Mouse (Mus musculus) left cerebral cortex, postnatal 14 days (tissue): ENCODE measurements at regions not wholly inside any gene's neighbourhood (a gene's known extent, or its start where the extent isn't known, plus 50 kb on each side); places are given as distances from the start of the nearest gene placed in this dataset.

Experiments used
- DNase-seq, 2 experiments: peaks; one replicate each; pipeline ENCODE4 v3.0.0; 2021 to 2022; ENCODE audit warnings: low spot score in 2 of 2, mixed read lengths in 1 of 2
- intact Hi-C: fragments of 180-260 bp; cut with DNase I; formaldehyde crosslinking; loops from one replicate; pipeline ENCODE4 v1.15.1; 2025

DNA sequence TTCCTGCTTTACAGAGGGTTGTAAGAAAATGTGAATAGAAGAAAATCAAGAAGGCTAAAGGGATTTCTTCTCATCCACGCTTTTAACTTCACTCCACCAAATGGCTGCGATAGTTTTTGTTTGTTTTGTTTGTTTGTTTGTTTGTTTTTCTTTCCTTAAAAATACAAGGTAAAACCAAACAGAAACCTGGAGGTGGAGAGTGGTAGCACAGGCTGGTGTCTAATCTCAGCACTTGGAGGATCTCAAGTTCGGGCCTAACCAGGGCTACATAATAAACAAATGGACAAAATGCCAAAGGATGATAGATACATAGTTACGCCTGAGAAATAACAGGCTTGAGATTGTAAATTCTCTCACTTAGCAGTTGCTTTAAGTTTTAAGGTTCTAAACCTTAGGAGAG is 50.8 kb upstream of the Mboat1 start:
- no peak for DNase-seq
- intact Hi-C loops: loop anchor here (2.0 kb wide), 1 partner anchor 101 kb away; no protein-coding TSS in a partner anchor

DNA sequence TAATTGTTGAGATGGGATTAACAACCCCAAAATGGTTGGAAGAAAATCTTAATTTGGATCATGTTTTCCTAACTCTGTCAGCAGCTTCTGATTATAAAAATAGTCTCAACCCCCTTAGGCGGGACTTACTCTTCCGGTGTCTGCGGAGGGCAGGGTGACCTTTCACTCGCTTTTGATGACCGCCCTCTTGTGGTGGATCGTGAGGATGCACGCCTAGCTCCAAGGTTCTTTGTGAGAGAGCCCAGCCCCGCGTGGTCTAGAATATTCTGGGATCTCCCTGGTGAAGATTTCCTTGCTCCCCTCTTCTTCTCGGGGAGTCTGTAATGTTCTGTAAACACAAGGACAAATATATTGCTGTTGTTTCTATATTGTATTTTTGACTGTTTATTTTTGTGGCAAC is 51.3 kb upstream of the Mboat1 start:
- DNase-seq: peak; percentile 84 to 87
- intact Hi-C loops: loop anchor here (2.0 kb wide), 1 partner anchor 100 kb away; no protein-coding TSS in a partner anchor

- intact Hi-C loops: loop anchor here (2.0 to 5.0 kb wide), 2 partner anchors 100 to 227 kb away; partner anchors contain the start of gene Cdkal1
- peak in 1 of 2 experiments; percentile 6 for DNase-seq
Observed at GRCm38 (mm10) chr13:30084386-30084785, 51.9 kb upstream of the Mboat1 start.

GRCm38 (mm10) chr13:30083949-30084348 is 52.3 kb upstream of the Mboat1 start:
- no peak for DNase-seq
- intact Hi-C loops: loop anchor here (2.0 to 5.0 kb wide), 2 partner anchors 99 to 227 kb away; partner anchors contain the start of gene Cdkal1

GRCm38 (mm10) chr13:30082761-30083160 is 53.5 kb upstream of the Mboat1 start:
- intact Hi-C loops: loop anchor here (5.0 kb wide), 1 partner anchor 225 kb away; the partner anchor contains the start of gene Cdkal1
- DNase-seq: no peak

GRCm38 (mm10) chr13:30080705-30081474 is 55.4 kb upstream of the Mboat1 start:
- intact Hi-C loops: loop anchor here (5.0 kb wide), 1 partner anchor 224 kb away; the partner anchor contains the start of gene Cdkal1
- no peak for DNase-seq

DNA sequence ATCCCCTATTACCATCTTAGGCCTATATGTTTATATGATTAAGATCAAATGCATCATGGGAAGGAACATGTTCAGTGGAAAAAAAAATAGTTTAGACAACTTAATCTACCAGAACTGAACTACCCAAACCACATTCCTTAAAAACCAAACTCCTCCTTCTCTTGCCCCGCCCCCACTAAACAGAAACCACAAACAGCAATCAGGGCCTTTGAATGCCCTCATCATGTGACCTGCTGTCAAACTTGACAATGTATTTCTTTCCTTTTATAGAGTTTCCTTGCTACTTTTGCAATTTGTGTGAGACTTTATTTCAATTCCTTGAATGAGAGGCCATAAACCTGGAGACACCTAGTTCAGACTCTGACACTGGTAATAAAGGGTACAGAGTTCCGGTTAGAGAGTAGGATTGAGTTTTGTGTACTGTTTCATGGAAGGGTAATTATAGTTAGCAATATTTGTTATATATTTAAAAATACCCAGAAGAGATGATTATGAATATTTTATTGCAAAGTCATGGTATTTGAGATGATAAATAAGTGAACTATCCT is 61.7 kb upstream of the Mboat1 start:
- intact Hi-C loops: no loop called here
- no peak for DNase-seq

GRCm38 (mm10) chr13:30074069-30074468 is 62.2 kb upstream of the Mboat1 start:
- DNase-seq: no peak
- intact Hi-C loops: no loop called here

GRCm38 (mm10) chr13:30069397-30069796 is 66.9 kb upstream of the Mboat1 start:
- DNase-seq: no peak
- intact Hi-C loops: no loop called here

DNA sequence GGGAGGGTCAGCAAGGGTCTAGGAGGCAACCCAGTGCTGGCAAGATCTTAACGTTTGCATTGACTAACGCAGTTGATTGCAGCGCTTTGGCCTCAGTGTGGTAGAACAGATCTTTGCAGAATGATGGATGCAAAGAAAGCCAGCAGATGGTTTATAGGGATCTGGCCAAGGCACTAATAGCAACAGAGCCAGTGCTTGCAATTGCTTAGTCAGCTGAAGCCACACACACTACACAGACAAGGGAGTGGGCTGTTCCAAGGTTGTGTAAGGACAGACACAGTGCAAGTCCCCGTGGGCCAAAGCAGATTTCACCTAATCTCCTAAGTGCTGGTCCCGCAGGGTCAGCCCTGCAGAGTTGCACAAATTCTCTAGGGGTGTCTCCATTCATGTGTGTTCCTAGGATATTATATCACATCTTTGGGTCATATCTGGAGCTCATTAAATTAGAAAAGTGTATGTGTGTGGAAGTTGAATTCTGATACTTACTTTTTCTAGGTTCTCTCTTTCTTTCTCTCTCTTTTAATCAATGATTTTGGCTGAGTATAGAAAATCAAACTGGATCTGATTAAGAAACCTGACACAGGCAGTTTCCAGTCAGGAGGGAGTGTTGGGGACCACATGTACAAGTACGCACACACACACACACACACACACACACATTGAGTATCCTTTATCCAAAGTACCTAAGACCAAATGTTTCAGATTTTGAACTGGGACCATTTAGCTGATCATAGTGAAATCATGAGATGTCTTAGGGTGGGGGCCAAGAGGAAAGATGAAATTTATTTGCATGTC is 68.5 kb upstream of the Mboat1 start:
- DNase-seq: no peak
- intact Hi-C loops: no loop called here

DNA sequence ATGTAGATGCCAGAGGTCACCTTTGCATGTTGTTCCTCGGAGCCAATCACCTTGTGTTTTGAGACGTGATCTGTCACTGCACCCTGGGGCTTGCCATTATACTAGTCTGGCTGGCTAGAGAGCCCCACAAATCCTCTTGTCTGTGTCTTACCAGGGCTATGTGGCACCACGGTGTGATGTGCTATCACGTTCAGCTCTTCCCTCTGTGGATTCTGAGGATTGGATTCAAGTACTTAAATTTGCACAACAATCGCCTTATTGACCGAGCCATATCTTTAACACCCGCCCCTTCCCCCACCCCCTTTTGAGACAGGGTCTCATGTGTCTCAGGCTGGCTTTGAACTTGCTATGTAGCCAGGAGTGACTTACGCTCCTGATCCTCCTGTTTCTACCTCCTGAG is 70.8 kb upstream of the Mboat1 start:
- intact Hi-C loops: no loop called here

GRCm38 (mm10) chr13:30063741-30064140 is 72.5 kb upstream of the Mboat1 start:
- no peak for DNase-seq
- intact Hi-C loops: no loop called here

More for the DNA sequence above, 70.8 kb upstream of the Mboat1 start:
- DNase-seq: no peak

GRCm38 (mm10) chr13:30062285-30062684 is 74.0 kb upstream of the Mboat1 start:
- intact Hi-C loops: no loop called here
- no peak for DNase-seq

- DNase-seq: no peak
- intact Hi-C loops: no loop called here
Observed at GRCm38 (mm10) chr13:30055141-30055645, 69.3 kb upstream of the E2f3 start.

DNA sequence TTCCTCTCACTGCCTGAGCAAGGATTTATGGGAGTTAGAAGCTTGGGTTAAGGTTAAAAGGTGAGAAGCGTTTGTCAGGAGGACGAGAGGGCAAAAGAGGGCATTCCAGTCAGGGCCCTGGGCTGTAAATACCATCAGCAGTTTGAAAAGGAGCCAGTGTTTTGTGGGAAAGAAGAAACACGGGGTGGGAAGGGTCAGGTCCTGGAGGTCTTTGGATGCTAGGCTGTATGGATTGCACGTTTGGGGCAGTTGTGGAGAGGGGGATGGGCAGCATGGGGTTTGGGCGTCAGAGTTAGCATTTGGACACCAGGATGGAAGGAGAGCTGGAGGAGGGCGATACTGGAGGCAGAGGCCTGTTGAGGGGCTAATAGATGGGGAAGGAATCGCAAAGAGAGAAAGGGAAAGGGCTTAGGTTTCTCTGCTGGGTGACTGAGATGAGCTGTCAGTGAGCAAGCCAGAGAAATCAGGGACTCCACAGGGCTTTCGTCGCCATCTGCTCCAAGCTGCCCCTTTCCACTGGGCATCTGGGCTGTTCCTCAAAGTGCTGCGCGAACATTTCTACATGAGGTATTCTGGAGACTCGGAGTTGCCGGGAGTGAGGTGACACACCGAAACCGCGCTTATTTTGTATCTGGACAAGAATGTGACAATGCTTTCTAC is 66.2 kb upstream of the E2f3 start:
- no peak for DNase-seq
- intact Hi-C loops: no loop called here

DNA sequence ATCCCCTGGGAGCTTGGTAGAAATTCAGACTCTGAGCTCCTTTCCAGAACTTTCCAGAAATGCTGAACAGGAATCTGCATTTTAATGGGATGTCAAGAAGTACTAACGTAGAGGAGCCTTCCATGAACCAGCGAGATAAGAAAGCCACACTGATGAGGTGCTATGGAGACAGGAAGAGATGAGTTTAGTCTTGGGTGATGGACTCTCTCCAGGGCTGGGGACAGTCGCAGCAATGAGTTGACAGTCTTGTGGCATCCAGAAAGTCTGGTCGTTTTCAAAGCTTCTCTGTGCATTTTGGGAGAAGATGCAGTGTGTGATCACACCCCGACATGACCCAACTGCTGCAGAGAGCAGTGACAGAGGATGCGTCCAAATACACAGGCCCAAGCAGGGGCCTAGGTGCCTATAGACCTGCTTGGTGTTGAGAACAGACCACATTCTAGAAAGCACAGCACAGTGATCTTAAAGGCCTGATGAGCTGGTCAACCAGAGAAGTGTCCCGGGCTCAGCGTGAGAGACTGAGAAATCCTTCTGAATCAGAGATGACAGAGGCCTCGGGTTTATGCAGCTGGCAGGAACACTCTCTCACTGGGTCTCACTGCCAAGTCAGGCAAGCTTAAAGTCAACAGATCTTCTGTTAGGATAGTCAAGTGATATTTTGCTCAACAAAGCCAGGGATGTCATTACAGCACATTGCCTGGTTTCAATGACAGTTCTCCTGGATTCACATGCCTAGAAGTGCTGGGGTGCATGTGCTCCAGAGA is 65.1 kb upstream of the E2f3 start:
- no peak for DNase-seq
- intact Hi-C loops: no loop called here

DNA sequence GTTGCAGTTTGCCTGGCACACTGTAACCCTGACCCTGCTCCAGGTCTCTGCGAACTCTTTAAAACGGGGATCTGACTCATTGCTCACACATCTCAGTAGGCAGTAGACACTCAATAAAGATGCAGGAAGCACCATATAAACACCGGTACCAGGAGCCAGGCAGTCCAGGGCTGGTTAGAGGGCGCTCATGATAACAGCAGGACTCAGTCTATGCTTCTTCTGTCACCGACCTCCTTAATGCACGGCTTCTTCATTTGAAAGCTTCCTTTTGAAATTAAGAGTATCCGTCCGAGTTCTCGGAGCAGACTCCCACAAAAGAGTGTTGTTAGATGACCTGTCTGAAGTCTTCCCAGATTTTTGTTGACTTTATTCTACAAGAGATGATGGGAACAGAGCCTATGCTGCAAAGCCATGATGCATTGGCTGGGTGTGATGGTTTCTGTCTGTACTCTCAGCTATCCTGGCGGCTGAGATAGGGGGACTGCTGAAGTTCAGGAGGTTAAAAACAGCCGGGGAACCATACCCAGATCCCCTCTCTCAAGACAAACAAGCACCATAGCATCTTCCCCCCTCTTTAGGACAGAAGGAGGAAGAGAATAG is 62.5 kb upstream of the E2f3 start:
- DNase-seq: no peak
- intact Hi-C loops: no loop called here

- no peak for DNase-seq
- intact Hi-C loops: no loop called here
Observed at GRCm38 (mm10) chr13:30046504-30047169, 60.8 kb upstream of the E2f3 start.
